Mouse (Mus musculus) gastrocnemius, adult 18-20 months (tissue): ENCODE results near the gene Rpl32. TPM values are rescaled to one million over a fixed set of nuclear protein-coding genes. Genes with fewer than 3 reads are reported as not detected.
A peak's percentile ranks its signal among the peaks of the same experiment; 100 is the strongest.

ENCODE experiments used
- DNase-seq: peaks from one replicate; pipeline ENCODE4 v3.0.0; 2021; ENCODE audit warnings: low spot score
- long read RNA-seq, 2 experiments: library from polyadenylated mRNA; stranded (forward); transcript quantifications; one replicate each; pipeline ENCODE4 v2.0.0; 2021
- total RNA-seq, 2 experiments: library from RNA; stranded (reverse); gene quantifications; 2 replicates each; pipeline ENCODE4 v1.2.3; 2021

The Rpl32 gene
- 100 to 1,000 TPM; 568 to 577 TPM for total RNA-seq
- long read RNA-seq, experiment 1, transcript Rpl32-201 (4 exons, 517 nt), result major isoform, 158 of 172 reads
- long read RNA-seq, experiment 1, partial matches to known transcripts, result 8 of 172 reads
- long read RNA-seq, experiment 1, other reads (novel, unspliced or antisense), result 3 of 172 reads
- long read RNA-seq, experiment 2, transcript Rpl32-201 (4 exons, 517 nt), result major isoform, 124 of 137 reads
- long read RNA-seq, experiment 2, partial matches to known transcripts, result 11 of 137 reads
- long read RNA-seq, experiment 2, other reads (novel, unspliced or antisense), result 0 of 137 reads

GRCm38 (mm10) chr6:115808488-115809231 is at the start of gene Rpl32:
TSS of gene Rpl32 (minus strand) at chr6:115808747.
- peak; percentile 85 for DNase-seq

- DNase-seq, result no peak
These were observed 47.8 kb upstream of the Rpl32 start for GRCm38 (mm10) chr6:115856361-115856745.

- no peak for DNase-seq
These were observed 47.3 kb upstream of the Rpl32 start for GRCm38 (mm10) chr6:115855733-115856360.

- no peak for DNase-seq
These were observed 45.9 kb upstream of the Rpl32 start for GRCm38 (mm10) chr6:115854432-115854831.

- no peak for DNase-seq
These were observed 45.4 kb upstream of the Rpl32 start for GRCm38 (mm10) chr6:115853985-115854384.

- DNase-seq, result peak; percentile 98
These were observed 44.7 kb upstream of the Rpl32 start, which contains the start of the genes Mbd4 and Ift122 for GRCm38 (mm10) chr6:115853091-115853813. TSS of gene Mbd4 (minus strand) at chr6:115853371. TSS of gene Ift122 (plus strand) at chr6:115853470.

GRCm38 (mm10) chr6:115852446-115853090 is 44.0 kb upstream of the Rpl32 start:
- no peak for DNase-seq

GRCm38 (mm10) chr6:115848598-115849304 is 40.2 kb upstream of the Rpl32 start:
- no peak for DNase-seq

- peak; percentile 60 for DNase-seq
These were observed 38.3 kb upstream of the Rpl32 start for GRCm38 (mm10) chr6:115846640-115847411.

GRCm38 (mm10) chr6:115845006-115845405 is 36.5 kb upstream of the Rpl32 start:
- DNase-seq, result no peak

- no peak for DNase-seq
These were observed 30.2 kb upstream of the Rpl32 start for GRCm38 (mm10) chr6:115838745-115839144.

- peak; percentile 60 for DNase-seq
These were observed 29.6 kb upstream of the Rpl32 start, which contains the start of gene Efcab12 for GRCm38 (mm10) chr6:115838161-115838597. TSS of gene Efcab12 (minus strand) at chr6:115838412.

- no peak for DNase-seq
These were observed 25.3 kb upstream of the Rpl32 start for GRCm38 (mm10) chr6:115833861-115834260.

- DNase-seq, result no peak
These were observed 23.8 kb upstream of the Rpl32 start for GRCm38 (mm10) chr6:115832152-115832850.

GRCm38 (mm10) chr6:115830779-115831601 is 22.4 kb upstream of the Rpl32 start:
- no peak for DNase-seq

GRCm38 (mm10) chr6:115823850-115824464 is 15.4 kb upstream of the Rpl32 start:
- DNase-seq, result peak; percentile 58

GRCm38 (mm10) chr6:115821216-115821993 is 12.9 kb upstream of the Rpl32 start:
- DNase-seq, result no peak
